Mouse (Mus musculus): ENCODE measurements around the gene S100z. TPM values are rescaled to one million over a fixed set of nuclear protein-coding genes. Genes with fewer than 3 reads are reported as not detected.
A peak's percentile ranks its signal among the peaks of the same experiment; 100 is the strongest.

Gene S100z
- not detected in 2 replicates for polyA plus RNA-seq (2015; fragmentation: Nextera tagmentation; extraction: Ambion mirVana)

- Histone ChIP-seq H3K4me1 (no peaks in the 10 kb centered on the region), H3K4me3 (no peak within 1 kb of the TSS), H3K9ac (replicated peaks) (no peak within 1 kb of the TSS), H3K27ac (replicated peaks) (no peak within 1 kb of the TSS), H3K36me3 (no peaks in the 10 kb centered on the region), H3K9me3 (no peaks in the 10 kb centered on the region), H3K4me2 (replicated peaks) (no peak within 1 kb of the TSS), H3K27me3 (no peaks in the 10 kb centered on the region)
- no peak for ATAC-seq (replicated peaks)
- WGBS = 90% methylated on average over 21 of the region's 21 CpGs
Observed at GRCm38 (mm10) chr13:95478671-95479413, at the start of gene S100z. Gene S100z (minus strand): TSS chr13:95478721.

GRCm38 (mm10) chr13:95524674-95525491 is 46.4 kb upstream of the S100z start, which contains the start of gene F2rl1:
Gene F2rl1 (minus strand): TSS chr13:95525227.
- ATAC-seq (replicated peaks) = peak; percentile 66
- Histone ChIP-seq H3K4me1 (peaks cover 17% of the 10 kb centered on the region), H3K27ac (replicated peaks) (no peak within 1 kb of the TSS), H3K4me2 (replicated peaks) (peak within 1 kb of the TSS; percentile 66), H3K9me3 (no peaks in the 10 kb centered on the region), H3K36me3 (no peaks in the 10 kb centered on the region), H3K4me3 (peak within 1 kb of the TSS; percentile 36), H3K9ac (replicated peaks) (peak within 1 kb of the TSS; percentile 23), H3K27me3 (peaks cover 35% of the 10 kb centered on the region)
- under 1% methylated on average over 54 of the region's 54 CpGs for WGBS

- H3K9ac ChIP-seq (replicated peaks) = peak overlapping the region; percentile 23; the same call in 1 of the 2 replicates
- ATAC-seq (replicated peaks) = peak; percentile 53
- H3K36me3 ChIP-seq = no peaks in the 10 kb centered on the region
- peak overlapping the region; percentile 66 for H3K4me2 ChIP-seq (replicated peaks)
- H3K9me3 ChIP-seq = no peaks in the 10 kb centered on the region
- H3K4me3 ChIP-seq = peak overlapping the region; percentile 36
- H3K27ac ChIP-seq (replicated peaks) = no peak overlapping the region
- WGBS = 0% methylated on average over 13 of the region's 13 CpGs
- peaks cover 17% of the 10 kb centered on the region for H3K4me1 ChIP-seq
- peaks cover 35% of the 10 kb centered on the region for H3K27me3 ChIP-seq
Observed at GRCm38 (mm10) chr13:95524424-95524673, 45.8 kb upstream of the S100z start.

GRCm38 (mm10) chr13:95523659-95524423 is 45.3 kb upstream of the S100z start:
- Histone ChIP-seq H3K9me3 (no peaks in the 10 kb centered on the region), H3K9ac (replicated peaks) (peak overlapping the region; percentile 23; the same call in 1 of the 2 replicates), H3K27ac (replicated peaks) (no peak overlapping the region), H3K4me3 (peak overlapping the region; percentile 36), H3K4me2 (replicated peaks) (peak overlapping the region; percentile 66), H3K36me3 (no peaks in the 10 kb centered on the region), H3K4me1 (peaks cover 17% of the 10 kb centered on the region), H3K27me3 (peaks cover 35% of the 10 kb centered on the region)
- WGBS = 4% methylated on average over 29 of the region's 29 CpGs
- peak; percentile 29; the same call in 1 of the 2 replicates for ATAC-seq (replicated peaks)

- no peak overlapping the region for H3K27ac ChIP-seq (replicated peaks)
- ATAC-seq (replicated peaks) = no peak
- H3K4me2 ChIP-seq (replicated peaks) = no peak overlapping the region
- no peaks in the 10 kb centered on the region for H3K36me3 ChIP-seq
- H3K4me1 ChIP-seq = peaks cover 17% of the 10 kb centered on the region
- no peaks in the 10 kb centered on the region for H3K9me3 ChIP-seq
- H3K4me3 ChIP-seq = no peak overlapping the region
- no peak overlapping the region for H3K9ac ChIP-seq (replicated peaks)
- WGBS = 89% methylated on average over 10 of the region's 10 CpGs
- peaks cover 35% of the 10 kb centered on the region for H3K27me3 ChIP-seq
Observed at GRCm38 (mm10) chr13:95522176-95522575, 43.7 kb upstream of the S100z start.

GRCm38 (mm10) chr13:95521029-95521428 is 42.5 kb upstream of the S100z start:
- H3K4me1 ChIP-seq = peaks cover 17% of the 10 kb centered on the region
- H3K4me2 ChIP-seq (replicated peaks) = no peak overlapping the region
- no peak for ATAC-seq (replicated peaks)
- H3K36me3 ChIP-seq = no peaks in the 10 kb centered on the region
- H3K9me3 ChIP-seq = no peaks in the 10 kb centered on the region
- 92% methylated on average over 6 of the region's 6 CpGs for WGBS
- no peak overlapping the region for H3K4me3 ChIP-seq
- no peak overlapping the region for H3K9ac ChIP-seq (replicated peaks)
- H3K27ac ChIP-seq (replicated peaks) = no peak overlapping the region
- H3K27me3 ChIP-seq = peaks cover 27% of the 10 kb centered on the region

- Histone ChIP-seq H3K36me3 (no peaks in the 10 kb centered on the region), H3K4me2 (replicated peaks) (no peak overlapping the region), H3K4me3 (no peak overlapping the region), H3K4me1 (no peaks in the 10 kb centered on the region), H3K27me3 (no peaks in the 10 kb centered on the region), H3K9me3 (no peaks in the 10 kb centered on the region), H3K9ac (replicated peaks) (no peak overlapping the region), H3K27ac (replicated peaks) (no peak overlapping the region)
- WGBS = 79% methylated on average over 4 of the region's 4 CpGs
- ATAC-seq (replicated peaks) = no peak
Observed at GRCm38 (mm10) chr13:95514756-95515155, 36.2 kb upstream of the S100z start.

- 84% methylated on average over 5 of the region's 5 CpGs for WGBS
- Histone ChIP-seq H3K27me3 (no peaks in the 10 kb centered on the region), H3K4me1 (no peaks in the 10 kb centered on the region), H3K36me3 (no peaks in the 10 kb centered on the region), H3K27ac (replicated peaks) (no peak overlapping the region), H3K9ac (replicated peaks) (no peak overlapping the region), H3K4me2 (replicated peaks) (no peak overlapping the region), H3K9me3 (no peaks in the 10 kb centered on the region), H3K4me3 (no peak overlapping the region)
- ATAC-seq (replicated peaks) = no peak
Observed at GRCm38 (mm10) chr13:95510054-95510453, 31.5 kb upstream of the S100z start.

- no peaks in the 10 kb centered on the region for H3K36me3 ChIP-seq
- H3K27me3 ChIP-seq = no peaks in the 10 kb centered on the region
- 83% methylated on average over 8 of the region's 8 CpGs for WGBS
- H3K4me3 ChIP-seq = no peak overlapping the region
- H3K27ac ChIP-seq (replicated peaks) = no peak overlapping the region
- H3K4me2 ChIP-seq (replicated peaks) = no peak overlapping the region
- no peaks in the 10 kb centered on the region for H3K9me3 ChIP-seq
- ATAC-seq (replicated peaks) = no peak
- no peaks in the 10 kb centered on the region for H3K4me1 ChIP-seq
- H3K9ac ChIP-seq (replicated peaks) = no peak overlapping the region
Observed at GRCm38 (mm10) chr13:95503279-95503917, 24.9 kb upstream of the S100z start.

GRCm38 (mm10) chr13:95496601-95497000 is 18.1 kb upstream of the S100z start:
- Histone ChIP-seq H3K9ac (replicated peaks) (no peak overlapping the region), H3K27me3 (no peaks in the 10 kb centered on the region), H3K9me3 (no peaks in the 10 kb centered on the region), H3K27ac (replicated peaks) (no peak overlapping the region), H3K4me1 (no peaks in the 10 kb centered on the region), H3K36me3 (no peaks in the 10 kb centered on the region), H3K4me3 (no peak overlapping the region), H3K4me2 (replicated peaks) (no peak overlapping the region)
- WGBS = 90% methylated on average over 3 of the region's 3 CpGs
- no peak for ATAC-seq (replicated peaks)

- ATAC-seq (replicated peaks) = no peak
- Histone ChIP-seq H3K9me3 (no peaks in the 10 kb centered on the region), H3K27ac (replicated peaks) (no peak overlapping the region), H3K27me3 (no peaks in the 10 kb centered on the region), H3K4me3 (no peak overlapping the region), H3K9ac (replicated peaks) (no peak overlapping the region), H3K4me1 (no peaks in the 10 kb centered on the region), H3K4me2 (replicated peaks) (no peak overlapping the region), H3K36me3 (no peaks in the 10 kb centered on the region)
- WGBS = 83% methylated on average over 8 of the region's 8 CpGs
Observed at GRCm38 (mm10) chr13:95494812-95495211, 16.3 kb upstream of the S100z start.

Measured in forebrain, embryonic 15.5 days (tissue).